Mouse (Mus musculus) liver, postnatal 0 days (tissue): Measurements from ENCODE around the gene Usp24. TPM values are rescaled to one million over a fixed set of nuclear protein-coding genes. Genes with fewer than 3 reads are reported as not detected.

Experiments
- ATAC-seq: fragments of 200-750 bp; cut with Nextera tagmentation; 2 replicates; pipeline ENCODE4 v1.8.0; 2017; ENCODE audit warnings: mild to moderate bottlenecking, moderate library complexity
- DNase-seq: peaks from one replicate; pipeline ENCODE4 v3.0.0-alpha.2; 2016
- H3K27ac ChIP-seq: fragments of 300-500 bp; sonication (generic); 2 replicates; pipeline ENCODE4 v1.5.1; 2014; ENCODE audit warnings: antibody characterized with exemption, moderate library complexity, mild to moderate bottlenecking, low read depth
- H3K27me3 ChIP-seq: fragments of 300-500 bp; sonication (generic); 2 replicates; pipeline ENCODE4 v1.6.1; 2014; ENCODE audit warnings: low read length, control low read depth, mixed read lengths; ENCODE audit not compliant: insufficient read depth
- H3K36me3 ChIP-seq: fragments of 300-500 bp; sonication (generic); replicated peaks from 2 replicates; pipeline ENCODE4 v1.6.1; 2014; ENCODE audit warnings: mild to moderate bottlenecking, control low read depth, low read length, moderate library complexity, mixed read lengths; ENCODE audit not compliant: insufficient read depth
- H3K4me1 ChIP-seq: fragments of 300-500 bp; sonication (generic); 2 replicates; pipeline ENCODE4 v1.6.1; 2014; ENCODE audit warnings: antibody characterized with exemption, mild to moderate bottlenecking, control low read depth; ENCODE audit not compliant: insufficient read depth
- H3K4me2 ChIP-seq: fragments of 300-500 bp; sonication (generic); 2 replicates; pipeline ENCODE4 v1.6.1; 2014; ENCODE audit warnings: low read depth, mild to moderate bottlenecking, low read length, moderate library complexity, mixed read lengths
- H3K4me3 ChIP-seq: fragments of 300-500 bp; sonication (generic); 2 replicates; pipeline ENCODE4 v1.5.1; 2014; ENCODE audit warnings: low read depth, low read length
- H3K9ac ChIP-seq: fragments of 300-500 bp; sonication (generic); replicated peaks from 2 replicates; pipeline ENCODE4 v1.6.1; 2014; ENCODE audit warnings: mild to moderate bottlenecking, moderate library complexity
- H3K9me3 ChIP-seq: fragments of 300-500 bp; sonication (generic); 2 replicates; pipeline ENCODE4 v1.6.1; 2016; ENCODE audit warnings: mild to moderate bottlenecking, control low read depth, low read length, mixed read lengths
- CTCF ChIP-seq: sonication (generic); IDR thresholded peaks from 2 replicates; pipeline ENCODE4 v1.5.1; 2016; ENCODE audit warnings: antibody characterized with exemption, low read depth
- EP300 ChIP-seq: IDR thresholded peaks from 2 replicates; pipeline ENCODE4 v1.6.1; 2016; ENCODE audit warnings: antibody characterized with exemption, low read depth, mild to moderate bottlenecking
- WGBS: fragments of 180-500 bp; shearing (Covaris S2); extraction: QIAGEN DNeasy Blood & Tissue Kit; methylation state at CpG from one replicate; pipeline ENCODE4 v1.1.7; 2014; ENCODE audit not compliant: insufficient replicate concordance; 5-methylcytosine and 5-hydroxymethylcytosine counted together
- polyA plus RNA-seq: library from polyadenylated mRNA; unstranded; fragments of >200 nt; fragmentation: Nextera tagmentation; extraction: Ambion mirVana; gene quantifications from 2 replicates; pipeline ENCODE4 v1.2.1, GENCODE M21; 2015

Gene Usp24
- polyA plus RNA-seq, 1 experiment from 2014 or later: 4.7 TPM

- DNase-seq (no peak), ATAC-seq (no peak)
- no peaks in the 10 kb centered on the region for H3K4me1 ChIP-seq
- H3K27me3 ChIP-seq: no peaks in the 10 kb centered on the region
- no peak overlapping the region for H3K4me2 ChIP-seq
- no peaks in the 10 kb centered on the region for H3K36me3 ChIP-seq
- WGBS: 58% methylated on average over 4 of the region's 4 CpGs
- no peaks in the 10 kb centered on the region for H3K9me3 ChIP-seq
- H3K4me3 ChIP-seq: no peak overlapping the region
- no peak overlapping the region for H3K27ac ChIP-seq
- H3K9ac ChIP-seq: no peak overlapping the region
- TF ChIP-seq EP300: no peak
- no peak for TF ChIP-seq CTCF
Observed at GRCm38 (mm10) chr4:106286958-106287743, 28.9 kb upstream of the Usp24 start.

GRCm38 (mm10) chr4:106290201-106290600, 25.8 kb upstream of the Usp24 start:
- no peak overlapping the region for H3K4me2 ChIP-seq
- no peaks in the 10 kb centered on the region for H3K27me3 ChIP-seq
- no peak overlapping the region for H3K27ac ChIP-seq
- no peaks in the 10 kb centered on the region; the same call in 1 of the 2 replicates for H3K4me1 ChIP-seq
- DNase-seq (no peak), ATAC-seq (no peak)
- no peak overlapping the region for H3K4me3 ChIP-seq
- 55% methylated on average over 2 of the region's 2 CpGs for WGBS
- H3K9me3 ChIP-seq: no peaks in the 10 kb centered on the region
- no peaks in the 10 kb centered on the region for H3K36me3 ChIP-seq
- TF ChIP-seq CTCF: no peak
- no peak for TF ChIP-seq EP300
- no peak overlapping the region for H3K9ac ChIP-seq

GRCm38 (mm10) chr4:106292823-106293222, 23.2 kb upstream of the Usp24 start:
- TF ChIP-seq CTCF (no peak), EP300 (no peak)

GRCm38 (mm10) chr4:106293378-106294090, 22.5 kb upstream of the Usp24 start:
- DNase-seq (no peak), ATAC-seq (0 out of 2 replicates have a peak, but pooled peaks have one; percentile 17)
- Histone ChIP-seq H3K9me3 (no peaks in the 10 kb centered on the region), H3K4me2 (no peak overlapping the region), H3K27me3 (no peaks in the 10 kb centered on the region), H3K27ac (0 out of 2 replicates have a peak overlapping the region, but pooled peaks have one; percentile 22), H3K36me3 (no peaks in the 10 kb centered on the region), H3K9ac (no peak overlapping the region), H3K4me1 (peaks cover 2% of the 10 kb centered on the region; the same call in 1 of the 2 replicates), H3K4me3 (no peak overlapping the region)
- WGBS: 56% methylated on average over 6 of the region's 6 CpGs
- TF ChIP-seq CTCF (no peak), EP300 (no peak)

More at GRCm38 (mm10) chr4:106292823-106293222, 23.2 kb upstream of the Usp24 start:
- Histone ChIP-seq H3K4me3 (no peak overlapping the region), H3K4me2 (no peak overlapping the region), H3K36me3 (no peaks in the 10 kb centered on the region), H3K27me3 (no peaks in the 10 kb centered on the region), H3K9ac (no peak overlapping the region), H3K9me3 (no peaks in the 10 kb centered on the region), H3K4me1 (peaks cover 2% of the 10 kb centered on the region; the same call in 1 of the 2 replicates), H3K27ac (peak overlapping the region; percentile 29; the same call in 1 of the 2 replicates)
- ATAC-seq (no peak), DNase-seq (no peak)
- WGBS: 67% methylated on average over 4 of the region's 4 CpGs

- no peaks in the 10 kb centered on the region for H3K36me3 ChIP-seq
- ATAC-seq (no peak), DNase-seq (no peak)
- H3K9me3 ChIP-seq: no peaks in the 10 kb centered on the region
- H3K27ac ChIP-seq: no peak overlapping the region
- 56% methylated on average over 4 of the region's 4 CpGs for WGBS
- TF ChIP-seq EP300 (no peak), CTCF (no peak)
- H3K4me3 ChIP-seq: no peak overlapping the region
- H3K27me3 ChIP-seq: no peaks in the 10 kb centered on the region
- no peak overlapping the region for H3K9ac ChIP-seq
- H3K4me1 ChIP-seq: peaks cover 2% of the 10 kb centered on the region; the same call in 1 of the 2 replicates
- no peak overlapping the region for H3K4me2 ChIP-seq
Observed at GRCm38 (mm10) chr4:106295696-106296095, 20.3 kb upstream of the Usp24 start.
